Mouse (Mus musculus) heart, postnatal 0 days (tissue): ENCODE data around the gene Ppp1r14c.

ENCODE experiments used
- CTCF ChIP-seq: IDR thresholded peaks from 2 replicates; pipeline ENCODE4 v1.5.1; 2016; ENCODE audit warnings: antibody characterized with exemption, control low read depth, low read depth
- EP300 ChIP-seq: IDR thresholded peaks from 2 replicates; pipeline ENCODE4 v1.6.1; 2016; ENCODE audit warnings: antibody characterized with exemption, low read depth

DNA sequence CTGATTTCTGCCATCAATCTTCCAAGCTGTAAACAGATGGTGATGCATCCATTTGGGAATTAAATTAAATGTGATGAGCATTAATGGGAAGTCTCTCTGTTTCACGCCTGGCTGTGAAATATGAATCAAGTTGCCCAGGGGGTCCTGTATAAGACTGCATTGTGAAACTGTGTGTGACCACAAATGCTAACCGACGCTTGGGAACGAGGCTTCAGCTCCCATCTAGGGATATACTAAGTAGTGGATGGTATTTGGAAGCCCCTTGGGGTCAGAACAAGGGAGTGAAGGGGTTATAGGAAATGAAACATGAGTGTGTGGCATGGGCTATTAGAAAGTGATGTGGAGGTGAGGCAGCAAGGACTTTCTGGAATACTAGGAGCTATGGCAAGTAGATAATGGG, 86.1 kb downstream of the Ppp1r14c start:
- no peak for TF ChIP-seq EP300
- TF ChIP-seq CTCF = no peak
